Mouse (Mus musculus): Measurements from ENCODE around the gene Lca5.

The Lca5 gene

DNA sequence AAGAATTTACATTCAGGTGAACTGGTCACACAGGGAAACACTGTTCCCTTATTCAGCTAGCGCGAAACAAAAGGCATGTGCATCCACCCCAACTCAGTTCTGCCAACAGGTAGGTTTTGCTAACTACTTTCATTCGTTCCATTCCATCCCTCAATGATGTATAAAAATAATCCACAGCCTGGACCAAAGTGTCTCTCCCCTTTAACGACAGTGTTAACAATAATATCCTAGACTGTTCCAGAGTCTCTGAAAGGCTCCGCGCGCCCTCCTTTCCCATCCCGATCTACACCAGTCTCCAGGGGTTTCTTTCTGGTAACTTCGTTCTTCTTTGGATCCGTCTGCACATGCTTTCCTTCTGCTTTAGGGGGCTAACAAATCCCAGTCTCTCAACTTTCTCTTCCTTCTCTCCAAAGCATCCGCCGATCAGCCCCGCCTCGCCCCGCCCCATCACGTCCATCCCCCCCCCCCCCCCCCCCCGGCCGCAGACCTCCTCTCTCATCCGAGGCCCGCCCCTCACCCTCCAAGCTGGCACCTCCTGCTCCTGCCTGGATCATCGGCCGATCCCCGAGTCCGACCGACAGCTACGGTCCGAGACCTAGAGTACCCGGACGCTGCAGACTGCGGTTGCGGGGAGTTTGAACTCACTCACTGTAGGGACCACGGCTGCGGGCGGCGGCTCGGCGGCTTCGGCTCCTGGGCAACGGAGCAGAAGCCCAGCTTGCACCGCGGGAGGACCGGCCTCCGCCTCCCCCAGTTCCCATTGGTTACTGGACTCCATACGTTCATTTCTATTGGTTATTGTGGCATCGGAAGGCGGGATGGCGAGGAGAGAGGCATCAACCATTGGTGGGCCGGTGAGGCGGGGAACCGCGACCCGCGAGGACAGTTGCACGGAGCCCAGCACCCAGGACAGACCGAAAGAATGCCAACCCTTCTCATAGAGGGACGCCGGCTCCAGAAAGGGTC, at the start of gene Lca5:
TSS of gene Lca5 (minus strand) at position 736 of the 966 bp plus-strand sequence.
- peak; percentile 95 for DNase-seq (ENCODE audit: low read depth, low spot score)

DNA sequence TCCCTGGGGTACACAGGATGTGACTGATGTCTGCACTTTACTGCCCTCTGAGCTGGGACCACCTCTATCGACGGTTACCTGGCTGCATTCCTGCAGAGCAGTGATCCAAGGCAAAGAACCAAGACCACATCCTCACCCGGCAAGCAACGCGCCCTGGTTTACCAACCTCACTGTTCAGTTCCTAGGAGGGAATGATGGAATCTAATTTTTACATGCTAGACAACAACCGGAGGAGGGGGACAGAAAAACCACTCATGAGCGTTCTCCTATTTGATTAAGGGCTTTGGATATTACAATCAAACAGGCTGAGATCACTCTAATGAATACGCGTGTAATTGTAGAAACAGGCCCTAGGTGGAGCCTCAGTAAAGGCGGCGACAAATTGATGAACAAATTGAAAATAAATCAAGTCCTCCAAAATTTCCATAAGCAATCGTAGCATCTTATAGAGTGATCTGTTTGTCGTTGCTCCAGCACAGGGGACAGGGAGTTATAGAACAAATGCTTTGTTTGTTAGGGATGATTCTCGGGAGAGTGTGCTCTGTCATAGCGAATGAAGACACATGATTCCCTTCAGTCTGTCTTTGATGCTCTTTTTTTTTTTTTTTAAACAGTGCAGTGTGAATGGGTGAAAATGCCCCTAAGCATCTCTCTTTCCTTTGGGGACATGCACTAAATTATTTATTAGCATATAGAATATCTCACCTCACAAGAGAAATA, 47.7 kb upstream of the Lca5 start:
- DNase-seq (ENCODE audit: low read depth, low spot score) = peak; percentile 27

DNA sequence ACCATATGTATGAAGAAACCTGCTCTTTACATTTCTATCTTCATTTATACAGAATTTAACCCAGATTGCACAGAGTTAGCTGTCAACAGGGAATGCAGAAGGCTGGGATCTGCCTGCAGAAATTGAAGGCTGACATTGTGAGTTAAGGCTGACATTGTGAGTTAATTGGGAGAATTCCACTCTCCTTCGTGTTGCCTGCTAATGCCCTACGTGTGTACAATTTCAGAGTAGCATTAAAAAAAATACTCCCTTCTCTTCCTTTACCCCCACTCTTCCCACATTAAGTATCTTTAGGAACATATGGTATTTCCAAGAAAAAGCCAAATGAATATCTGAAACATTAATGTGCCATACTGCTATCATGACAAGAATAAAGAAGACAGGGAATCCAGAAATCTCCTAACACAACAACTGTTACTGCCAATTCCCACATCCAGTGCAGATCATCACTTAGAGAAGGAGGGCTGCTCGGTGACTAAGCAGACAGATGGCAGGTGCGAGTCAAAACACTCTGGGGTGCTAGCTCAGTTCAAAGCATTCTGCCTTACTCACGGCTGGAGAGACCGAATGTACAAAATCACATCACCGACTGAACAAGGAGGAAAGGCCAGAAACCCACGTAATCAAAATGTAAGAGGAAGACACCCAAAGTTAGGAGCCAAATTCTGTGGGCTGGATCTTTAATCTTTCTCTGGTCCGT, 47.0 kb upstream of the Lca5 start:
- peak; percentile 88 for DNase-seq (ENCODE audit: low read depth, low spot score)

DNA sequence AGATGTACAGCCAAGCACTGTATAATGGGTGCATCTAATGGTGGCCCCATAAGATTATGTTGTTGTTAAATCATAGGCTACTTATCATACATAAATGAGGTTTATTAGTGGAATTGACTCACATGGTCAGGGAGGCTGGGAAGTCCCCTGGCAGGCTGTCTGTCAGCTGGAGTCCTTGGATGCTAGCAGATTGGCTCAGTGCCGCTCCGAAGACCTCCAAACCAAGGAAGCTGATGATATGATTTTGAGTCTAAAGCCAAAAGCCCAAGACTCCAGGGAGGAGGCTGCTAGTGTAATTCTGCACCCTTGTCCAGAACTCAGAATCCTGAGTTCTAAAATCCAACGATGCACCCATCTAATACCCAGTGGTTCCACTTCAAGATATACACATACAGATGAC, 45.0 kb upstream of the Lca5 start:
- no peak for DNase-seq (ENCODE audit: low read depth, low spot score)

DNA sequence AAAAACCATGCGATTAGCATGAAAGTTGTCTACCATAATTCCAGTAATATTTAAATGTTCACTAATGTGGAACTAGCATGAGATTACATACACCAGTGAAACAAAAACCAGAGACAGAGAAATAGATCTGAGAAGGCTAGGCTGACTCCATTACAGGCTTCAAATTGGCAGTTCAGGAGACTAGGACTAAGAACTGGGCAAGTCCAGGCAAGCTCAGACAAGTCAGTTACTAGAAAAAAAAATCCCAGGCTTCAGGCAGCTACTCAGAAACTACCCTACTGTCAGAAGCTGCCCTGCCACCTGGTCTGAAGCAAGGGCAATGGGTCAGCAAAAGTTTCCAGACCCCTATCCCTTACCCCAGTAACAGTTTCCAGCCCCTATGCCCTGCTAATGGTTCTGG, 44.4 kb upstream of the Lca5 start:
- no peak for DNase-seq (ENCODE audit: low read depth, low spot score)

DNA sequence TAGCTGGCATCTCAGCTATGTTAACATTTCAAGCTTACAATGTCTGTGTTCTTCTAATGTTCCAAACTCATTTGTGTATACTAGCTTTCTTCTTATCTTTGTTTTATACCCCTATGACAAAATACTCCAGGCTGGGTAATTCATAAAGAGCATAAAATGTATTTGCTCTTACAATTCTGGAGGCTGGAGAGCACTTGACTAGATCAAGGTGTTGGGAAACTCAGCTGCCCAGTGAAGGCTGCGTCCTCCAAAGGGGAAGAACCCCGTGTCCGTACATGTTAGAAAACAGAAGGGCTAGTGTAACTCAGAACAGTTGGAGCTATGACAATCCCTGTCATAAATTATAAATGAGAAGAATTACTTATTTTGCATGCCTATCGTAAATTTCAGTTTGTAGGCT, 42.5 kb upstream of the Lca5 start:
- no peak for DNase-seq (ENCODE audit: low read depth, low spot score)

DNA sequence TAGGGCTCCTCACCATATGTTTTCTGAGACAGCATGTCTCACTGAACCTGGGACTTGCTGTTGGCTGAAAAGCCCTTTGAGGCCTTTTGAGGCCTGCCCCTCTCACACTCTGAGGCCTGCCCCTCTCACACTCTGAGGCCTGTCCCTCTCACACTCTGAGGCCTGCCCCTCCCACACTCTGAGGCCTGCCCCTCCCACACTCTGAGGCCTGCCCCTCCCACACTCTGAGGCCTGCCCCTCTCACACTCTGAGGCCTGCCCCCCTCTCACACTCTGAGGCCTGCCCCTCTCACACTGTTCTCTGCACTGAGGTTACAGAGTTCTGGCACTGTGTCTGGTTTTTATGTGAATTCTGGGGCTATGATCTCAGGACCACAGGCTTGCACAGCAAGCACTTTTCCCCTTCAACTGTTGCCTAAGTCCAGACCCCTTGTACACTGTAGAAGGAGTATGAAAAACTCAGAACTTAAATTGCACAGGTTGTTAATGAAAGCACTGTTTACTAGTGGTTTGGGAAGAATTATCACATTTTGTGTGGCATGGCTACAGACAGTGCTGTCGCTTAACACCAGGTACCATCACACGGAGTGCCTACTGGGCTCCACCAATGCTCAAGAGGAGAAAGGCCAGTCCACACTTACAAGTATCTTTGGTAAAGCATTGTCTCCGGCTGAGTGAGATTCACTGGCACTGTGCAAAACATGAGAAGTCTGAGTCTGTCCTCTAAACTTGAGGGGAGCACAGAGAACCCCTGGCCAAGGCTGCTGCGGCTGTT, 41.4 kb upstream of the Lca5 start:
- DNase-seq (ENCODE audit: low read depth, low spot score) = no peak

DNA sequence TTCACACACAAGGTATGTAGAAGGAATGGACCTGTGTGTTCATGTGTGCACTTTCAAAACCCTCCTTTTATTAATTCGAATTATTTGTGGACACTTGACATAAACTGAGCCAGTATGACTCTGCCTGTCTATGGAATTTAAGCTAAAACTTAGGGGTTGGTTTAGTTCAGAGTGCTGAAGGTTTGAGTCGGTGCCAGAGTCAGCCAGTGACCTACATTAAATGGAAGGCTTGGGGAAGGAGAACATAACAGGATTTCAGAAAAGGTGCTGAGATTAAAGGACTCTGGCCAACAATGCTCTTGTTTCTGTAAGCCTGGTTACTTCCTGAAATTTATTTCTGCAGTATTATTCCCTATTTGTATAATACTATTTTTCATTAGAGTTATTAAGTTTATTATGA, 28.9 kb upstream of the Lca5 start:
- DNase-seq (ENCODE audit: low read depth, low spot score) = no peak

DNA sequence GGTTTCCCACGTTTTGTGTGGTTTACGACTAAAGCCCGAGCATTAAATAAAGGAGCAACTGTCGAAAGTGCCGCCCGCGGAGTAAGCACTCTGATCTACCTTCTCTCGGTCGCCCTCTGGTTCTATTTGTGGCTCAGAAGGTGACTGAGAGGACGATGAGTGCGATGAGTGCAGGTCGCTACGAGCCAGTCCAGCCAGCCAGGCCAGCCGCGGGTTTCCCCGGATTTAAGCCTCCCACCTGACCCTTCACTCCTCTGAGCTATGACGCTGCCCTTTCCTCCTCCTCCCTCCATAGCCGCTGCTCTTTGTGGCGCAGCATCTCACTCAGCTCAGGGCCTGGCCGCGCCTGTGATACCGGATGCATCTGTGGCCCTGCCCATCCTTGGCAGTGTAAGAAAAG, 6.8 kb upstream of the Lca5 start:
- no peak for DNase-seq (ENCODE audit: low read depth, low spot score)

DNA sequence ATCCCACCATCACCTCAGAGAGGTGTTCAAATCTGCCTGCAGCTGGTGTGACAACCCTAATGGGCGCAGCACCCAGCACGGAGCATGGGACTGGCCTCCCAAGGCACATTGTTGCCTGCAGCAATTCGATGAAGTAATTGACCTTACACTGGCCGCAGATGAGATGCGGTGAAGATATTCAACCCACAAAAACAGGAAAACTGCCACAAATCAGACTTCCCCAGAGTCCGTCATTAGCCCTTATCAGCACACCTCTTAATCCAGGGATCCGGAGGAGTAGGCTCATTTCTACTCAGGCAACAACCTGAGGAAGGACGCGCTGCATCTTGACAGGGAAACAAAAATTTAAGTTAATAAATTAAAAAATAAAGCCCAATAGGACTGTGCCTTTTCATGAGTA, 6.2 kb upstream of the Lca5 start:
- DNase-seq (ENCODE audit: low read depth, low spot score) = no peak

DNA sequence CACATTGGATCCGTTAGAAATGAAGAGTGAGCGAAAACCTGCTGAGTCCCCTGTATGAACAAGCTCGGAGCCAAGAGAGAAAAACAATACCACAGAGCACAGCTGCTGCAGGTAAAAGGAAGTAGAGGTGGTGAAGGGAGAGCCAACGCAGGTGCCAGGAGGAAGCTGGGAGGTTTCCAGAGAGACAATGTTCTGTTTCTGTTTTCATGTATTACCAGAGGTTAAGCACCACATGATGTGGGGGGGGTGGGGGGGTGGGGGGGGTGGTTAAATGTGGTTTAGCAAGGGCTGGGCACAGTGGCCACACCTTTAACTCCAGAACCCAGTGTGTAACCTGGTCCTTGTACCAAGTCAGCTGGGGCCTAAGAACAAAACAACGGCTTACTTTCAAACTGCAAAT, 3.3 kb downstream of the Lca5 start:
- DNase-seq (ENCODE audit: low read depth, low spot score) = no peak

DNA sequence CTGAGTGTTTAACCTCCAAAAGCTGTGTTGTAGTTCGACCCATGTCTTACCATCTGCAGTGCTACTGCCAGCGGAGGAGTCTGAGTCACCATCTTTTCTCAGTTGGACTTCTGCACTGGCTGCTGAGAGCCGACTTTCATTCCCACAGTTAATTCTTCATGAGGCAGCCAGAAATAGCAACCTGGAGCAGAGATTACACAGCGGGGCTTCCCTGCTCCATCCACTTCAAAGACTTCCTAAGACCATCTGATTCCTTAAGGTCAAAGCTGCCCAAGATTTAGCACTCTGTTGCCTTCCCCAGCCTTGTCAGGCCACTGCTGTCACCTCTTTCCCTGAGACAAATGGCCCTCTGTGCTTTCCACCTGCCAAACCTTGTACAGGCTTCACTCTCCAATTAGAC, 6.4 kb downstream of the Lca5 start:
- peak; percentile 55 for DNase-seq (ENCODE audit: low read depth, low spot score)

DNA sequence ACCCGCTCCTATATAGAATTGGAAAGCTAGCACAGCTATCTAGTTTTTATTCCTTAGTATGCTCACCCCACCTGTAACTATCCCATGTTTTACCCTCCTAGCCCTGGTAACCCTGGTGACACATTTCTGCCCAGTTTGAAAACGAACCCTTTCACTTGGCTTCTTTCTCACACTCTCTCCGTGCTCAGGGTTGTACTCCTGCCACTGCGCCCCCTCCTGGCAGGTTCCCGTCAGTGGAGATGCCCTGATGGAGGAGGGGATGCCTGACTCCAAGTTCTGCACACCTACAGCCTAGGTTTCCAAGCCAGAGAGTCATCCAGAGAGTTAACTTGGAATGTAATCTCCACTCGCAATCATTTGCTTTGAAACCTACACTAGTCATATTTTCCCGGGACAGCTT, 7.3 kb downstream of the Lca5 start:
- DNase-seq (ENCODE audit: low read depth, low spot score) = no peak

DNA sequence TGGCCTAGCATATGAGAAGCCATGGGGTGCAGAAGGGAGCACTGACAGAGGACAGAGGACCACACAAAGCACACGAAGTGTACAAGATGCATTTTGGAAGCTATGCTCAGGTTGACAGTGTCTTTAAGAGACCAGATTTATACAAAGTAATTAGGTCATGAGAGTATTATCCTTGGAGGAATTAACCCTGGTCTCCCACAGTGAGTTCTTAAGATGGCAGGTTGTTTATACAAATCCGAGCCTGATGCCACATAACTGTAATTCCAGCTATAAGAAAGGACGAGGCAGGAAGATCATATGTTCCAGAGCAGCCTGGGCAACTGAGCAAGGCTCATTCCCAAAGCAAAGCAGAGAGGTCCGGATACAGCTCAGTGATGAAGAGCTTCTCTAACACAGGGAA, 13.0 kb downstream of the Lca5 start:
- DNase-seq (ENCODE audit: low read depth, low spot score) = no peak

DNA sequence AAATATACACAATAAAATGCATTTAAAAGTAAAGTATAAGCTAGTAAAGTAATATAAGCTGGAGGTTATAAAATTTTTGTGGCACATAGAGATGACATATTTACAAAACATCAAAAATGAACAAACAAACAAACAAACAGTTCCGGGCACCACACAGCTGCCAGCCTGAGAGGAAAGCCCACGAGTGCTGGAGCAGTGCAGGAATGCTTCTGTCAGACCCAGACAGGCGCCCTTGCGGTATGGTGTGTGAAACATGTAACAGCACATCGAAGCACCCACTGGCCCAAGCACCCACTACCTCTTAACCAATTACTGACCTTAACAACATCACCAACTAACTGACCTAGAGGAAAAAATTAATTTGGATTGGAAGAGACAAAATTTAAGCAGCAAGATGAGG, 22.0 kb downstream of the Lca5 start:
- no peak for DNase-seq (ENCODE audit: low read depth, low spot score)

DNA sequence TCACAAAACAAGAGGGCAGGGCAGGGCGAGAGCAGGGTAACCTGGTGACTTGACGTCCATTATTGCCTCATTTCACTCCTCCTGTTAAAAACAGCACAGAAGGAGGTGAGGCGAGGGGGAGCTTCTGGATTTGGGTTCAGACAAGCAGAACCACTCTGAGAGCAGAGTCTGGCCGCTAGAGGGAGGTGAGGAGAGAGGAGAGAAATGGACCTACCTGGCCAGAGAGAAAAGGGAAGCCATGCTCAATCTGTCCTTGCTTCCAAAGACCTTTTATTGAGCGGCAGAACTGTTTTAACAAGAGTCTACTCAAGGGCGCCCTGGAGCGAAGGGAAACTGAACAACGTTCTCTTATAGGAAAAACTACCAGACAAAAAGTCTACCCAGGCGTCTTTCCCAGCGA, 27.9 kb downstream of the Lca5 start:
- no peak for DNase-seq (ENCODE audit: low read depth, low spot score)

DNA sequence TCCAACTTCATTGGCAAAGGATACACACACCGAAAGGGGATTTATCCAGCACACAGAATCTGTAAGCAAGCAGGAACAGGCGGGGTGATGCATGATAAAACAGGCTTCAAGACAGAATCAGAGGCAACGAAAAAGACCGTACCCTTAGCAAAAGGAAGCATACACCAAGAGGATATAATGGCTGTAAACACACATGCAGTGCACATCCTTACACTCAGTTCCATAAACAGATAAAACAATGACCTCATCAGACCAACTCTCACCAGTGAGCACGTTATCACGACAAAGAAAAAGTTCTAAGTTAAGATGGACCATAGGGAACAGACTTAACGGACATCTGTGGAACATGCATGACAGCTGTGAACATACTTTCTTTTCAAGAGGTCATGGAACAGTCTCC, 35.8 kb downstream of the Lca5 start:
- DNase-seq (ENCODE audit: low read depth, low spot score) = no peak

DNA sequence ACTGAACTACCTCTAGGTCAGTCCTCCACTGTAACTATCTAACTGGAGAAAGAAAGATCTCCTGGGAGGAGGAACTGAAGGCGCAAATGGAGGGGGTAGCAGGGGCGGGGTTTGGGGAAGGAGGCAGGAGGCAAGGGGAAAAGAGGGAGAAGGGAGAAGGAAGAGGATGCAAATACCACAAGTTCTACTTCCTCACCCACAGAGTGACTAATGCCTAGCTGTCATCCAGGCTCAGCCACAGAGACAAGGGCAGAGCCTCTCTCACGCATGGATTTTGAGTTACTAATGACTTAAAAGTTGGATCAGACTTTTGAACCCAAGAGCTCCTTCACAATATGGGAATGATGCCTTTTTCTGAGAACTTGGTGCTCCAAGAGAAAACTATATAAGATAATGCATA, 40.1 kb downstream of the Lca5 start:
- no peak for DNase-seq (ENCODE audit: low read depth, low spot score)

DNA sequence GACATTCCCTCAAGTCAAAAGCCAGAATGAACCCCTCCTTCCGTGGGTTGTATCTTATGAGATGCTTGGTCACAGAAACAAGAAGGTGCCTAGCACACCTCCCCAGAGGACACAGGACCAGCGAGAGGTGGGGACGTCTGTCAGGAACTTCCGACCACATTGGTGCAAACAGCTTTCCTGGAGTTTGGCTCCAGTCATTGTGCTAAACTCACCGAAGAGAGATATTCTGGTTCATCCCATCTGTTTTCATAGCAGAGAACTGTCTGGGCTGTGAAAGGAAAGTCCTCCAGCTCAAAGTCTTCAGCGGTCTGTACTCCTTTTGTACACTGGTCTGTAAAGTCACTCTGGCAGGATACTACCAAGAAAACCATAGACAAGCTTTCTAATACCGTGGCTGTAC, 41.5 kb downstream of the Lca5 start:
- DNase-seq (ENCODE audit: low read depth, low spot score) = peak; percentile 28

DNA sequence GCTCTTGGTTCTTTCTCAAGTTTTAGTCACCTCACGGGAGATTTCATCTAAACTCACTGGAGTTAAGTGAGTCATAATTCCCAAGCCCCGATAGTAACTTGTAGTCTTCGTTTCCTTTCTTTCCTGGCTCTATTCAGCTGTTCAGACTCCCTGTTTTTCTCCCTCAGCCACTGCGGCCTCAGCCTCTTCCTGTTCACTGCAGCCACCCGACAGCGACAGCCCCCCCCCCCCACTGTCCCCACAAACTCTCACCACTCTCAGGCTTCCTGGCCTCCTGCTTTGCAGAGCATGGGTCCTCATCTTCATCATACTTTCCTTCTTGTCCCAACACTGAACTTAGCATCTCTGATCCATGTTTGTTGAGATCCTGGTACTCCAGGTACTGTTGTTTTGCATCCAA, 42.7 kb downstream of the Lca5 start:
- DNase-seq (ENCODE audit: low read depth, low spot score) = no peak

DNA sequence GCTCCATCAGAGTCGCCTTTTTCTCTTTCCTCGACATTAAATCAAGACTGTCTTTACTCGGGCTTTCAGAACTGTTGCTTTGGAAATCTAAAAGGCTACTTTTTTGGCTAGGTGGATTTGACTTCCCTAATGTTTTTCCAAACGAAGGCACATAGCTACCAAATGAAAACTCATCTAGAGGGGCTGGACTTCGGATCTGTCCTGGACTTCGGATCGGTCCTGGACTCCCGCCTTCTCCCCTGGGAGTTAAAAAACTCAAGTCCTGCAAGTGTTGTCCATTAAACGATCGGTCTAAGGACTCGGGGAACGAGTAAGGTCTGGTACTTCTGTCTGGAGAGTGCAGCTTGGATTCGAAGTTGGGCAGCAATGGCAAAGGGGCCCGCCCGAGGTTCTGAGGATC, 45.5 kb downstream of the Lca5 start:
- DNase-seq (ENCODE audit: low read depth, low spot score) = no peak

DNA sequence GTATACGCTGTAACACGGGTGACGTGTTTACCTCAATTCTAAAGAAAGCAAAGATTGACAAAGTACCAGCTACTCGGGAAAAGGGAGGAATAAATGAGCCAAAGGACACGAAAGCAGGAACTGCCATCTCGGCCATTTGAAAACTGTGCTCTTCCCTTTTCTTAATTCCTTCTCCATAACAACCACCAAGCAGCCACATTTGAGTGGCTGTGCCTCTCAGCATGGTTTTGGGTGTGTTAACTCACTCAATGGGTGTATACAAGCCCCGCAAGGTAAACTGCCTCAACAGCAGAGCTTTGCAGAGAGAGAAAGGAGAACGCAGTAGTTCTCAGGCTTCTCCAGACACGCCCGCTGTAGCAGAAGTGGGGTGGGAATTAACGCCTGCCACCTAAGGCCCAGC, 48.9 kb downstream of the Lca5 start:
- no peak for DNase-seq (ENCODE audit: low read depth, low spot score)
